Mouse (Mus musculus): ENCODE measurements around the gene Lrig1.

The Lrig1 gene

GRCm38 (mm10) chr6:94700067-94700491 is at the start of gene Lrig1:
Lrig1 (minus strand) TSS chr6:94700158.
- DNase-seq (ENCODE audit: low spot score), result peak; percentile 99

GRCm38 (mm10) chr6:94749626-94750025 is 49.7 kb upstream of the Lrig1 start:
- no peak for DNase-seq (ENCODE audit: low spot score)

GRCm38 (mm10) chr6:94748361-94748760 is 48.4 kb upstream of the Lrig1 start:
- DNase-seq (ENCODE audit: low spot score), result no peak

- peak; percentile 73 for DNase-seq (ENCODE audit: low spot score)
Measured at GRCm38 (mm10) chr6:94740117-94740729, 40.3 kb upstream of the Lrig1 start.

- no peak for DNase-seq (ENCODE audit: low spot score)
Measured at GRCm38 (mm10) chr6:94738647-94739046, 38.7 kb upstream of the Lrig1 start.

- DNase-seq (ENCODE audit: low spot score), result no peak
Measured at GRCm38 (mm10) chr6:94733878-94734277, 33.9 kb upstream of the Lrig1 start.

- peak; percentile 8 for DNase-seq (ENCODE audit: low spot score)
Measured at GRCm38 (mm10) chr6:94729847-94730246, 29.9 kb upstream of the Lrig1 start.

GRCm38 (mm10) chr6:94729132-94729531 is 29.2 kb upstream of the Lrig1 start:
- no peak for DNase-seq (ENCODE audit: low spot score)

GRCm38 (mm10) chr6:94724612-94725011 is 24.7 kb upstream of the Lrig1 start:
- DNase-seq (ENCODE audit: low spot score), result no peak

- no peak for DNase-seq (ENCODE audit: low spot score)
Measured at GRCm38 (mm10) chr6:94718607-94719346, 18.8 kb upstream of the Lrig1 start.

GRCm38 (mm10) chr6:94717705-94718489 is 17.9 kb upstream of the Lrig1 start:
- peak; percentile 43 for DNase-seq (ENCODE audit: low spot score)

GRCm38 (mm10) chr6:94715645-94715940 is 15.6 kb upstream of the Lrig1 start:
- no peak for DNase-seq (ENCODE audit: low spot score)

- no peak for DNase-seq (ENCODE audit: low spot score)
Measured at GRCm38 (mm10) chr6:94714815-94715644, 15.1 kb upstream of the Lrig1 start.

- no peak for DNase-seq (ENCODE audit: low spot score)
Measured at GRCm38 (mm10) chr6:94709832-94710231, 9.9 kb upstream of the Lrig1 start.

GRCm38 (mm10) chr6:94709150-94709549 is 9.2 kb upstream of the Lrig1 start:
- no peak for DNase-seq (ENCODE audit: low spot score)

GRCm38 (mm10) chr6:94707254-94707653 is 7.3 kb upstream of the Lrig1 start:
- no peak for DNase-seq (ENCODE audit: low spot score)

- no peak for DNase-seq (ENCODE audit: low spot score)
Measured at GRCm38 (mm10) chr6:94705931-94706330, 6.0 kb upstream of the Lrig1 start.

- DNase-seq (ENCODE audit: low spot score), result no peak
Measured at GRCm38 (mm10) chr6:94702993-94703392, 3.0 kb upstream of the Lrig1 start.

- no peak for DNase-seq (ENCODE audit: low spot score)
Measured at GRCm38 (mm10) chr6:94701071-94701470, 1.1 kb upstream of the Lrig1 start.

GRCm38 (mm10) chr6:94700612-94701011 is 654 bp upstream of the Lrig1 start:
- DNase-seq (ENCODE audit: low spot score), result peak; percentile 79

GRCm38 (mm10) chr6:94699173-94699987 is 578 bp downstream of the Lrig1 start:
- DNase-seq (ENCODE audit: low spot score), result no peak

Data from ovary, adult 18-20 months (tissue).